Mouse (Mus musculus) intestine, embryonic 16.5 days (tissue): ENCODE measurements around the gene Foxi1. TPM values are rescaled to one million over a fixed set of nuclear protein-coding genes. Genes with fewer than 3 reads are reported as not detected.
"Not testable (repeated sequence)": the region's sequence is repeated elsewhere in the genome, so short reads cannot be mapped to it uniquely, and the experiment has no call there.

Experiments used
- ATAC-seq: fragments of 200-750 bp; cut with Nextera tagmentation; 2 replicates; pipeline ENCODE4 v1.8.0; 2017; ENCODE audit warnings: moderate TSS enrichment, moderate library complexity
- H3K27ac ChIP-seq: fragments of 300-500 bp; sonication (generic); 2 replicates; pipeline ENCODE4 v1.5.1; 2014; ENCODE audit warnings: mild to moderate bottlenecking, low read length
- H3K27me3 ChIP-seq: fragments of 300-500 bp; sonication (generic); replicated peaks from 2 replicates; pipeline ENCODE4 v1.6.1; 2014; ENCODE audit warnings: low read length, control low read depth, mixed read lengths; ENCODE audit not compliant: control insufficient read depth, insufficient read depth
- H3K36me3 ChIP-seq: fragments of 300-500 bp; sonication (generic); 2 replicates; pipeline ENCODE4 v1.6.1; 2014; ENCODE audit warnings: low read length, control low read depth; ENCODE audit not compliant: control insufficient read depth, insufficient read depth
- H3K4me1 ChIP-seq: fragments of 300-500 bp; sonication (generic); 2 replicates; pipeline ENCODE4 v1.6.1; 2014; ENCODE audit warnings: low read length, control low read depth, mixed read lengths; ENCODE audit not compliant: control insufficient read depth, insufficient read depth
- H3K4me2 ChIP-seq: fragments of 300-500 bp; sonication (generic); 2 replicates; pipeline ENCODE4 v1.6.1; 2014; ENCODE audit warnings: low read depth, low read length, control low read depth
- H3K4me3 ChIP-seq: fragments of 300-500 bp; sonication (generic); 2 replicates; pipeline ENCODE4 v1.5.1; 2014; ENCODE audit warnings: mild to moderate bottlenecking, low read length
- H3K9ac ChIP-seq: fragments of 300-500 bp; sonication (generic); 2 replicates; pipeline ENCODE4 v1.6.1; 2014; ENCODE audit warnings: low read depth, low read length
- H3K9me3 ChIP-seq: fragments of 300-500 bp; sonication (generic); 2 replicates; pipeline ENCODE4 v1.6.1; 2016; ENCODE audit warnings: low read length, control low read depth; ENCODE audit not compliant: control insufficient read depth
- WGBS: fragments of 180-500 bp; shearing (Covaris S2); extraction: QIAGEN DNeasy Blood & Tissue Kit; methylation state at CpG from one replicate; pipeline ENCODE4 v1.1.7; 2014; 5-methylcytosine and 5-hydroxymethylcytosine counted together
- polyA plus RNA-seq: library from polyadenylated mRNA; unstranded; fragments of >200 nt; fragmentation: Nextera tagmentation; extraction: Ambion mirVana; gene quantifications from 2 replicates; pipeline ENCODE4 v1.2.1, GENCODE M21; 2015

The Foxi1 gene
- polyA plus RNA-seq = not detected in 2 replicates

DNA sequence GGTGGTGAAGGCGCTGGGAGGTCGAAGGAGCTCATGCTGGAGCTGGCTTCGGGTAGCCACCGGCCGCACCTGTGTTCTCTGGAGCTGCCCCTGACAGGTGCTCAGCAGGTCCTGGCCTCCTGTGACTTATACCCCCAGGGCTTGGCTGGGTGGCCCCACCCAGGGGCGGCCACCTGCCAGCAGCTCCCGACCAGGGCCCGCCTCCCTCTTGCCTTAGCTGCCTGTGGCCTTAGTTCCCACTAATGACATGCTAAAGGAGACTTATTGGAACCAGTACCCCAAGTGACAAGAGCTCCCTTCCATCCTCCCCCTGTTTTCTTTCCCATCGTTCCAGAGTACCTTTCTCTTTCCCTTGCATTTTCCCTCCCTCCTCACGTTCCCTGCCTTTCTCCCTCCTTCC lies at the start of gene Foxi1:
Gene Foxi1 (minus strand): TSS at position 101 of the 400 bp plus-strand sequence.
- H3K36me3 ChIP-seq = no peaks in the 10 kb centered on the region
- H3K4me1 ChIP-seq = no peaks in the 10 kb centered on the region
- H3K9me3 ChIP-seq = no peaks in the 10 kb centered on the region
- H3K4me2 ChIP-seq = no peak within 1 kb of the TSS
- H3K27me3 ChIP-seq = no peaks in the 10 kb centered on the region
- no peak within 1 kb of the TSS for H3K4me3 ChIP-seq
- no peak for ATAC-seq
- no peak within 1 kb of the TSS for H3K9ac ChIP-seq
- WGBS = 68% methylated on average over 10 of the region's 10 CpGs
- H3K27ac ChIP-seq = no peak within 1 kb of the TSS

DNA sequence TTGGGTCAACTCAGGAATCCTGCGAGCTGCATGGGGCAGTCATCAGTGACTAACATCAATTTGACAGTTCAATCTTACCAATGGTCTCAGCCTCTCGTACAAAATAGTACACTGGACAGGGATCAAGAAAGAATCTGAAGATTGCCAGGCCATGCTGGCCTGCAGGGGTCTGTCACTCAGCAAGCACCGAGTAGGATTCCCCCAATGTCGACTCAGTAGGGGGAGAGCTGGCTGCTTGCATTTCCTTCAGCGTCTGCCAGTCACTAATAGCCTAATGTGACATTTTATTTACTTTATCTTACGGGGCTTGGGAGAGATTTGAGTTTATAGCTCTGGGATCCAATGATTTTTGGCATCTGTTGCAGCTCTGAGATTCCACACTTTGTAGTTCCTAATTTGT lies 35.1 kb upstream of the Foxi1 start:
- Histone ChIP-seq H3K4me2 (no peak overlapping the region), H3K4me1 (no peaks in the 10 kb centered on the region), H3K4me3 (no peak overlapping the region), H3K36me3 (no peaks in the 10 kb centered on the region), H3K27me3 (no peaks in the 10 kb centered on the region), H3K9me3 (no peaks in the 10 kb centered on the region), H3K27ac (no peak overlapping the region), H3K9ac (no peak overlapping the region)
- ATAC-seq = no peak
- WGBS = 21% methylated on average over 6 of the region's 6 CpGs

DNA sequence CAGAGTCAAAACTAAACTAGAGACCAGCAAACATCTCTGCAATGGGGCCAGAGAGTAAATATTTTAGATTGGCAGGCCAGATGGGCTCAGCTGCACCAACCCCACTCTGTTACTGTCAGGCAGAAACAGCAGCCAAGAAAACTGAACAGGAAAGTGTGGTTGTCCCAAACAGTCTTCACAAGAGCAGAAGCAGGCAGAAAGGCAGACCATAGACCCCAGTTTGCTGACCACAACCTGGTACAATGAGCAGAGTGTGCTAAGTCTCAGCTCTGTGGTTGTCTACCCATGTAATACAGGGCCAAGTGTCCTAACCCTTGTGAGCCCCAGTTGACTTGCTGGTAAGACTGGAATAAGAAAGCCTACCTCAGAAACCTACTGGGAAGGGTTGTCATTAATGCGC lies 32.4 kb upstream of the Foxi1 start:
- H3K4me3 ChIP-seq = no peak overlapping the region
- no peaks in the 10 kb centered on the region for H3K36me3 ChIP-seq
- no peaks in the 10 kb centered on the region for H3K27me3 ChIP-seq
- H3K4me2 ChIP-seq = no peak overlapping the region
- H3K9ac ChIP-seq = no peak overlapping the region
- H3K9me3 ChIP-seq = no peaks in the 10 kb centered on the region
- no peak overlapping the region for H3K27ac ChIP-seq
- no peaks in the 10 kb centered on the region for H3K4me1 ChIP-seq
- no peak for ATAC-seq
- WGBS = 97% methylated on average over 1 of the region's 1 CpGs

DNA sequence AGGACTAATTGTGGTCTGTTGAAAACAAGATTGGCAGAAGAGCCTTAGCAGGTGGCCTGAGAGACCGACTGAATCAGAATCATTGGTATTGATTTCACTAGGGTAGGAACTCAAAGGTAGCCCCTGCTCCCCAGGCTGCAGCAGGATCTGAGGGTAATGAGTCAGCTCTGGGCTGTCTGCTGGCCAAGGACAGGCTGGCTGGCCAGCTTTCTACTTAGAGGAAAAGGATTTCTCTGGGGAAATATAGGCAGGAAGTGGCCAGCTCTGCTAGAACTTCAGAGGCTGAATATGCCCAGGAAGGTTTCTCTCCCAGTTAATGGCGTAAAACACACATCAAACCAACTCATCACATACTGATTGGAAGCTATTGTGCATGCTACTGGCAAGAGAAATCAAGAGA lies 31.8 kb upstream of the Foxi1 start:
- Histone ChIP-seq H3K36me3 (no peaks in the 10 kb centered on the region), H3K9ac (no peak overlapping the region), H3K27me3 (no peaks in the 10 kb centered on the region), H3K4me3 (no peak overlapping the region), H3K4me2 (no peak overlapping the region), H3K4me1 (no peaks in the 10 kb centered on the region), H3K27ac (no peak overlapping the region), H3K9me3 (no peaks in the 10 kb centered on the region)
- ATAC-seq = no peak
- WGBS = 81% methylated on average over 2 of the region's 2 CpGs

DNA sequence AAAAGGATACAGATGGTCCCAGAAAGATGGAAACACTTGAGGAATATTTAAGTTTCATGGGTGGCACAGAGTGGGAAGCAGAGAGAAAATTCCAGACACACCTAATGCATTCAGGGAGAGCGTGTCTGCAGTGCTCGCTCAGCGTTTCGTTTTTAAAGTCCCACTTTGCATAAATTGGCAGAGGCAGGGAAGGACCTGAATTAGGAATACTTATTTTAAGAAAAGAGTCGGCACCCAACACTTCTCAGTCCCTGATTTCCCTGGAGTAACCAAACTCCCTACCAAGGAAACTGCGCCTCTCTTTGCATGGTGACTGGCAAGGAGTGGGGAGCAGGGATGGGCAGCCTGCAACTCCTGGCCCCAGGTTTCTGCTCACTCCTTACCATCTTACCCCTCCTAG lies 29.0 kb upstream of the Foxi1 start:
- H3K4me3 ChIP-seq = no peak overlapping the region
- H3K27ac ChIP-seq = no peak overlapping the region
- H3K4me2 ChIP-seq = no peak overlapping the region
- H3K4me1 ChIP-seq = no peaks in the 10 kb centered on the region
- H3K27me3 ChIP-seq = no peaks in the 10 kb centered on the region
- WGBS = 85% methylated on average over 6 of the region's 6 CpGs
- no peak for ATAC-seq
- no peaks in the 10 kb centered on the region for H3K9me3 ChIP-seq
- H3K36me3 ChIP-seq = no peaks in the 10 kb centered on the region
- no peak overlapping the region for H3K9ac ChIP-seq

DNA sequence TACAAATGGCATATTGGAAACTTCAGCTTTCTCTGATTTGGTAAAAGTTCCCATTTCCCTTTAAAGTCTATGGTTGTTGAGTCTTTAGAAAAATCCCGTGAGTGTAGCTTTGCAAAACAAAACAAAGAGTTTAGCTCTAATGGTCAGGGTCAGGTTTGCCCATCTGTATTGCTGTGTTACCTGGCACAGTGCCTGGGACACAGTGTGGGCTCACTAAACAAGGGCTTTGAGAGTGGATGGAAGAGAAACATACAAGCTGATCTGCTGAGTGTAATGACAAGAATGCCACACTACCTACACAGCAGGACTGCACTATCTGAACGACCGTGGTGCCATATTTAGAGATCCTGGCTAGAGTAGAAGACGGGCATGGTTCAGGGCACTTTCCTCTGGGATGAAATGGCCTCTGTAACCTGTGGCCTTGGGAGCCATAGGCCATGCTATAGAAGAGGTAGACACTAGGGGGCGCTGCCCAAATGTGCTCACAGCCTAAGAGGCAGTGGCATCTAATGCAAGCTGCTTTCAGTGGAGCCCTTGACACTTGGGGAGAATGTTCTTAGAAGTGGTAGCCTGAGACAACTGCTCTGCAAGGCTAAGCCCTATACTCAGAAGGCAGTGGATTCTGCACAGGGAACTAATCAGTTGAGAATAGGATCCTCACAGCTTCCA lies 28.3 kb upstream of the Foxi1 start:
- Histone ChIP-seq H3K4me1 (no peaks in the 10 kb centered on the region), H3K27me3 (no peaks in the 10 kb centered on the region), H3K4me2 (no peak overlapping the region), H3K36me3 (no peaks in the 10 kb centered on the region), H3K9me3 (no peaks in the 10 kb centered on the region), H3K9ac (no peak overlapping the region), H3K4me3 (no peak overlapping the region), H3K27ac (no peak overlapping the region)
- 45% methylated on average over 5 of the region's 5 CpGs for WGBS
- ATAC-seq = no peak

DNA sequence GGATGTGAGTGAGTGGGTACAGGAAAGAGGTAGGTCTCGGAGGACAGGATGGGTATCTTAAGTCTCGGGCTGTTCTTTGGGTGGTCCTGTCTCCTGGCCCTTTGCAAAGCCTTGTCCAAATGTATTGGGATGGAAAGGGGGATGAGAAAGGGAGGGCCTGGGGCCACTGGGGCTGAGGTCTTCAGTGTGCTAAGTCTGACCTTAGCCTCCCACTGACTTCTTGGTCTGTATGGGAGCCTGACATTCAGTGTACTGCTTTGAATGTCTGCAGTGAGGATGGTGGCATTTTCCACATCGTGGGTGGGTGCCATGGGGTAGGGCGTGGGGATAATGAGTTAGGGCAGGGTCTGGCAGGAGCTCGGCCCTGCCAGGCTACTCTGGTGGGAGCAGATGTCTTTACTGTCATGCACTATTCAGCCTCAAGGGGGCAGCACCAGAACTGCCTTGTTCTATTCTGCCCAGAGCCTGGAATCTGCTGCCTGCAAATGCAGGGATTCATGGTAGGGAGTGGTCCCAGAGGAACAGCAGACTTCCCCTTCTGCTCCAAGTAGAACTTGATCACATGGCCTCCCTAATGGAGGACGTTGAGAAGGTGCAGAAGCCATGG lies 21.0 kb upstream of the Foxi1 start:
- H3K4me1 ChIP-seq = no peaks in the 10 kb centered on the region
- 0 out of 2 replicates have a peak, but pooled peaks have one; percentile 28 for ATAC-seq
- H3K9ac ChIP-seq = no peak overlapping the region
- H3K9me3 ChIP-seq = no peaks in the 10 kb centered on the region
- H3K27ac ChIP-seq = no peak overlapping the region
- no peaks in the 10 kb centered on the region for H3K27me3 ChIP-seq
- 37% methylated on average over 6 of the region's 6 CpGs for WGBS
- no peak overlapping the region for H3K4me3 ChIP-seq
- no peaks in the 10 kb centered on the region for H3K36me3 ChIP-seq
- no peak overlapping the region for H3K4me2 ChIP-seq

DNA sequence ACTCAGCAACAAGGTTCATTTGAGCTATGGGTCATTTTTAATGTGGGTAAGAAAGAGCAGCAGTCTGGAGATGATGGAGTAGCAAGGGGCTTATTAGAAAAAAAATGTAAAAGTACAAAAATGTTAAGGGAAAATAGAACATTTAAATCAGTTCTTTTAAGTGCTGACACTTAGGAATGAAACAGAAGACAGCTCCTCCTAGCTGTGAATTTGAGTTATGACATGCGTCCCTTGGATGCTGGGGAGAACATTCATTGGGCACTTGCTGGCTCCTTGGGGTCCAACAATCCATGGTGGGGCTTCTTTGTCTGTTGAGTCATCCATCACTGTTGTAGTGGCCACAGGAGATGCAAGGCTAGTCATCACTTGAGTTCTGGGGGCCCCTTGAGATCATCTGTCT lies 19.3 kb upstream of the Foxi1 start:
- H3K4me1 ChIP-seq = no peaks in the 10 kb centered on the region
- H3K27me3 ChIP-seq = no peaks in the 10 kb centered on the region
- no peaks in the 10 kb centered on the region for H3K9me3 ChIP-seq
- no peak overlapping the region for H3K4me2 ChIP-seq
- ATAC-seq = no peak
- no peak overlapping the region for H3K4me3 ChIP-seq
- 32% methylated on average over 1 of the region's 1 CpGs for WGBS
- no peak overlapping the region for H3K9ac ChIP-seq
- no peak overlapping the region for H3K27ac ChIP-seq
- H3K36me3 ChIP-seq = no peaks in the 10 kb centered on the region

DNA sequence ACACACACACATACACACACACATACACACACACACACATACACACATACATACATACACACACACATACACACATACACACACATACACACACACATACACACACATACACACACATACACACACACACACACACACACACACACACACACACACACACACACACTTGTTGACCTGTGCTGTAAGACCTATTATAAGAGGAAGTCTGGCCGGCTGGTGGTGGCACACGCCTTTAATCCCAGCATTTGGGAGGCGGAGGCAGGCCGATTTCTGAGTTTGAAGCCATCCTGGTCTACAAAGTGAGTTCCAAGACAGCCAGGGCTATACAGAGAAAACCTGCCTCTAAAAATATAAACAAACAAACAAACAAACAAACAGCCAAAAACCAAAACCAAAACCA lies 12.7 kb upstream of the Foxi1 start:
- H3K27ac ChIP-seq, H3K4me1 ChIP-seq, H3K4me3 ChIP-seq, H3K36me3 ChIP-seq, H3K9ac ChIP-seq, H3K4me2 ChIP-seq, H3K9me3 ChIP-seq, ATAC-seq, H3K27me3 ChIP-seq: not testable (repeated sequence)
- 88% methylated on average over 4 of the region's 4 CpGs for WGBS

DNA sequence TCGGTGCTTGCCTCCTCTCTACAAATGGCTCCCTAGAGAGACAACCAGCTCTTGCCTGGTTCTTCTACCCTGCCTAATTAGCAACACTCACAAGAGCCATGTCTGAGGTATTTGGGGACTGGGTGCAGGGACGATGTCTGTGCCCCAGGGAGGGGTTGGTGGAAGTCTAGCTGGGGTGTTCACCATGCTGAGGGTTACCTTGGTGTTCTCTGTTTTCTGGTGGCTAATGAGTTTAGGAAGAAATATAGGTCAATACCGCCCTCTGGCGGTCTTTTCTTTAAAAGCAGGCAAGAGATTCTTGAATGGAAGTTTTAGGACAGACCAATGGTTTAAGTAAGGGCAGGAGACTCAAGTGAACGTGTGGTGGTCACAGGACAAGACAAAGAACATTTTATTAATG lies 5.0 kb upstream of the Foxi1 start:
- no peak for ATAC-seq
- Histone ChIP-seq H3K27ac (no peak overlapping the region), H3K27me3 (no peaks in the 10 kb centered on the region), H3K4me2 (no peak overlapping the region), H3K9me3 (no peaks in the 10 kb centered on the region), H3K4me1 (no peaks in the 10 kb centered on the region), H3K4me3 (no peak overlapping the region), H3K9ac (no peak overlapping the region), H3K36me3 (no peaks in the 10 kb centered on the region)
- WGBS = 17% methylated on average over 5 of the region's 5 CpGs
